Mouse (Mus musculus) small intestine, adult 2 months (tissue): Measurements from ENCODE around the gene Gnmt.

Experiments used
- CTCF ChIP-seq: fragments of 200-500 bp; IDR thresholded peaks from 2 replicates; pipeline ENCODE4 v1.5.1; 2012; ENCODE audit warnings: low read depth, mild to moderate bottlenecking, control low read depth, inconsistent platforms, low read length, moderate library complexity, mixed read lengths; ENCODE audit not compliant: insufficient replicate concordance, insufficient read length; ENCODE audit errors: extremely low read depth
- POLR2A ChIP-seq: fragments of 200-500 bp; IDR thresholded peaks from 2 replicates; pipeline ENCODE4 v1.6.1; 2012; ENCODE audit warnings: low read depth, mild to moderate bottlenecking, control low read depth, inconsistent platforms, low read length, moderate library complexity

GRCm38 (mm10) chr17:46750580-46750979 lies 21.6 kb upstream of the Gnmt start:
- no peak for TF ChIP-seq POLR2A
- TF ChIP-seq CTCF, result no peak
